Mouse (Mus musculus) brain, embryonic 14.5 days (tissue): Measurements from ENCODE around the gene Ptpro.

Source experiments
- CTCF ChIP-seq: fragments of 200-500 bp; IDR thresholded peaks from 2 replicates; pipeline ENCODE4 v1.5.1; 2012; ENCODE audit warnings: inconsistent platforms, mild to moderate bottlenecking, moderate library complexity, borderline replicate concordance; ENCODE audit not compliant: insufficient read depth, insufficient read length; ENCODE audit errors: extremely low read depth
- POLR2A ChIP-seq: fragments of 200-500 bp; IDR thresholded peaks from 2 replicates; pipeline ENCODE4 v1.6.1; 2012; ENCODE audit warnings: mild to moderate bottlenecking, inconsistent platforms, borderline replicate concordance; ENCODE audit not compliant: poor library complexity, insufficient read depth, insufficient read length, severe bottlenecking; ENCODE audit errors: extremely low read depth

GRCm38 (mm10) chr6:137410510-137410909 is 158.4 kb downstream of the Ptpro start:
- no peak for TF ChIP-seq CTCF
- TF ChIP-seq POLR2A, result no peak
